Mouse (Mus musculus) testis, adult 2 months (tissue): ENCODE measurements around the gene Slc10a1. TPM values are rescaled to one million over a fixed set of nuclear protein-coding genes. Genes with fewer than 3 reads are reported as not detected.

Experiments
- H3K27ac ChIP-seq: fragments of 200-500 bp; 2 replicates; pipeline ENCODE4 v1.5.1; 2012; ENCODE audit warnings: low read depth, low read length; ENCODE audit not compliant: control insufficient read depth, insufficient read depth
- H3K27me3 ChIP-seq: fragments of 200-500 bp; 2 replicates; pipeline ENCODE4 v1.6.1; 2012; ENCODE audit warnings: mild to moderate bottlenecking, low read length, moderate library complexity; ENCODE audit not compliant: control insufficient read depth, insufficient read depth
- H3K36me3 ChIP-seq: fragments of 200-500 bp; 2 replicates; pipeline ENCODE4 v1.6.1; 2012; ENCODE audit warnings: mild to moderate bottlenecking, low read length; ENCODE audit not compliant: control insufficient read depth, insufficient read depth
- H3K4me1 ChIP-seq: fragments of 200-500 bp; 2 replicates; pipeline ENCODE4 v1.6.1; 2012; ENCODE audit warnings: low read length; ENCODE audit not compliant: control insufficient read depth, insufficient read depth
- H3K4me3 ChIP-seq: fragments of 200-500 bp; 2 replicates; pipeline ENCODE4 v1.5.1; 2012; ENCODE audit warnings: low read depth, mild to moderate bottlenecking, low read length, moderate library complexity, mixed read lengths; ENCODE audit not compliant: control insufficient read depth
- CTCF ChIP-seq: fragments of 200-500 bp; IDR thresholded peaks from 2 replicates; pipeline ENCODE4 v1.5.1; 2012; ENCODE audit warnings: low read depth, mild to moderate bottlenecking, inconsistent platforms, low read length, moderate library complexity; ENCODE audit not compliant: control insufficient read depth, insufficient read depth, insufficient replicate concordance
- POLR2A ChIP-seq: fragments of 200-500 bp; IDR thresholded peaks from 2 replicates; pipeline ENCODE4 v1.6.1; 2012; ENCODE audit warnings: low read depth, mild to moderate bottlenecking, inconsistent platforms, low read length, moderate library complexity; ENCODE audit not compliant: control insufficient read depth
- polyA plus RNA-seq: library from polyadenylated mRNA; depleted of rRNA; stranded (reverse); fragments of >200 nt; gene quantifications from 2 replicates; pipeline ENCODE4 v1.2.3, GENCODE M21; 2012

Slc10a1 gene
- polyA plus RNA-seq, 1 experiment, result 0.10 TPM

DNA sequence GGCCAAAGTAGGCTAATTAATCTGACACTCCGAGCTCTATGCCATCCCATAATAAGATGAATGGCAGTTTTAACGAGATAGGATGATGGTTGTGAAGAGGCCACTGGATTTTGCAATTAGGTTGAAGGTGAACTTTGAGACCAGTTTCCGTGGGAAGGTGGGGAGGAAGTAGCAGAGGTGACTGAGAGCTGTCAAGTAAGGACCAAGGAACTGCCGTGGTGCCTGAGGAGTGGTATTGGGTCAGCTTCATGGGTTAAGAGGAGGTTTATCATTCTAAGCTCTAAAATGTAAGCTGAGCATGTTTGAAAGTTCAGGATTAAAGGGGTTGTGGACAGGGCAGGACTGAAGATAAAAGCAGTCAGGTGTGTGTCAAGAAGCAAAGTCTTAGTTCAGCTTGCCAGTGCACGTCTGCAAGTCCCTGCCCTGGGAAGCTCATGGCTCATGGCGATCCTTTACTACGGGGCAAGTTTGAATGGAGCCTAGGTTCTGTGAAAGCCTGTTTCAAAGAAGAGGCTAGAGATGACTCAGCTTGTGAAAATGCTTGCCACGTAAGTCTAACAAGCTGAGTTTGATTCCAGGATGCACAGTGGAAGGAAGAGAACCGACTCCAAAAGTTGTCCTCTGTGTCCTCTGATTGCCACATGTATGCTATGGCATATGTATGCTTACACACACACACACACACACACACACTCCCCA, 31.0 kb downstream of the Slc10a1 start:
- Histone ChIP-seq H3K4me1 (no peaks in the 10 kb centered on the region), H3K27me3 (no peaks in the 10 kb centered on the region), H3K4me3 (no peak overlapping the region), H3K36me3 (no peaks in the 10 kb centered on the region), H3K27ac (no peak overlapping the region)
- TF ChIP-seq POLR2A (no peak), CTCF (no peak)

DNA sequence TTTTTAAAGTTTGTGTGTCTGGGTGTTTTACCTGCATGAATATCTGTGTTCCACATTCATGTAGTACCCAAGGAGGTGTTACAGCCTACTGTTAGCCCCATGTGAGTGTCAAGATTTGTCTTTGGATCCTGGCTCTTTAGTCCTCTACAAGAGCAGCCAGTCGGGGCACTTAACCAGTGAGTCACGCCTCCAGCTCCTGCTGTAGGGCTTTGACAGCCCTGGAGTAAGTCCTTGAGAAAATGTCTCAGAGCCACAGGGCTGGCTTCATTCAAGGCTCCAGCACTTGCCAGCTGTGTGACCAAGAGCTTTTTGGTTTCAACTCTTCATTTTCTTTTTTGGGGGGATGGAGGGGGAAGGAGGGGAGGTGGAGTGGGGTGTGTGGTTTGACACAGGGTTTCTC, 31.8 kb downstream of the Slc10a1 start:
- Histone ChIP-seq H3K27me3 (no peaks in the 10 kb centered on the region), H3K27ac (no peak overlapping the region), H3K36me3 (no peaks in the 10 kb centered on the region), H3K4me1 (no peaks in the 10 kb centered on the region), H3K4me3 (no peak overlapping the region)
- TF ChIP-seq POLR2A, result no peak
- no peak for TF ChIP-seq CTCF

DNA sequence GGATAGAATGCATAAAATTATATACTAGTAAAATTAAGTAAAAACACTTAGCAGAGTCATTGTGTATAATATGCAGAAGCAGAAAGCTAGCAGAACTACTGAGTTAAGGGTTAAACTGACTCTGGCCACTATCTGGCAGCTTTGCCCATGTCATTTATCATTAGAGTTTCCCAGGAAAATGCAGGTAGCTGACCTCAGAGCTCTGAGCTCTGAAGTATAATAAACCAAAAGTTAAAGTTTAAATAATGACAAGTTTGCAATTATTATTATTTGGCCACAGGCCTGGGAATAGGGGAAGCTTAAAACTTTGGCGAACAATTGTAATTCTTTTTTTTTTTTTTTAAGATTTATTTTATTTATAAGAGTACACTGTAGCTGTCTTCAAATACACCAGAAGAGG, 35.6 kb downstream of the Slc10a1 start:
- Histone ChIP-seq H3K27me3 (no peaks in the 10 kb centered on the region), H3K27ac (no peak overlapping the region), H3K4me3 (no peak overlapping the region), H3K36me3 (no peaks in the 10 kb centered on the region), H3K4me1 (no peaks in the 10 kb centered on the region)
- TF ChIP-seq CTCF (no peak), POLR2A (no peak)

DNA sequence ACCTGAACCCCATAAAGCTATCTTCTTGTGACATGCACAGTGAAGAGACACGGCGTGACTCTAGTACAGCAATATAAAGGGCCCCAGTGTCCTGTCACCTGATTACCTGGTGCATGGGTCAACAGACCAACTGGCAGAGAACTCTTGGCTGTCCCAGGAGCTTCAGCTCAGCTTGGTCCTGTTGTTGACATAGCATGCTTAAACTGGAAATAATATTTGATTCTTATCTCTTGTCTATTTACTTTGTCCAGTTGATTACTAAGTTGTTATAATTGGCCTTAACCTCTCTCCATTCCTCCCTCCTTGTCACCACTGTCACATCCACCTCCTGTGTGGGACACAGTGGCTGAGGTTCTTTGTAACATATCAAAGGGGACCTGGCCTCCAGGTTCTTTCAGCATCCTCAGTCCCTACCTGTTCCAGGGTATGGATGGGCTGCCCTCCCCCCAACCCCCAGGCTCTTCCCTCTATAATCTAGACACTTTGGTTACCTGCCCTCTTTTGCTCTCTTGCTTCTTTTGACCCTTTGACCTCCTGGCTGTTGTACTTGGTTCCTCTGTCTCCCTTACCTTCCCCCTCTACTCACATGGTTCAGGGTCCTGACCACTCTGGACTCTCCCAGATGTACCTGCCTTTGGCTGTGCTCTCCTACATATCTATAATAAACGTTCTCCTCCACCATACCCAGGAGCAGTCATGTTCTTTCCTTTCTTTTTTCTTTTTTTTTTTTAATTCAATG, 36.9 kb downstream of the Slc10a1 start:
- Histone ChIP-seq H3K4me3 (no peak overlapping the region), H3K27me3 (no peaks in the 10 kb centered on the region), H3K4me1 (no peaks in the 10 kb centered on the region), H3K27ac (no peak overlapping the region), H3K36me3 (no peaks in the 10 kb centered on the region)
- no peak for TF ChIP-seq CTCF

DNA sequence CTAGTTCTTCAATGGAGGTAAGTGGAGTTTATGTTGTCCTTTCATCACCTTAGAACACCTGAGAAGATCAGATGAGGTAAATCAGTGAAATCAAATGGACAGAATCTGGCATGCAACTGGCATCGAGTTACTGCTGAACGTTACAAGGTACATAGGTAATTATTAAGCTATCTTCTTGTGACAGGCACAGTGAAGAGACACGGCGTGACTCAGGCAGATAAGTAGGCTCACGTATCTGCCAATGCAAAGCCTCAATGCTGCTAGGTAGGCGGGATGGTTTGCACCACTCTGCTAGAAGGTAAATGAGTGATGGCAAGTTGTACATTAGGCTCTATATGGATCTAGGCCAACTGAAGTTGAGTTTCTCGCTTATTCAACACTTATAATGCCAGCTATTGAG, 38.4 kb downstream of the Slc10a1 start:
- Histone ChIP-seq H3K4me1 (no peaks in the 10 kb centered on the region), H3K36me3 (no peaks in the 10 kb centered on the region), H3K27ac (no peak overlapping the region), H3K27me3 (no peaks in the 10 kb centered on the region), H3K4me3 (no peak overlapping the region)
- no peak for TF ChIP-seq POLR2A

DNA sequence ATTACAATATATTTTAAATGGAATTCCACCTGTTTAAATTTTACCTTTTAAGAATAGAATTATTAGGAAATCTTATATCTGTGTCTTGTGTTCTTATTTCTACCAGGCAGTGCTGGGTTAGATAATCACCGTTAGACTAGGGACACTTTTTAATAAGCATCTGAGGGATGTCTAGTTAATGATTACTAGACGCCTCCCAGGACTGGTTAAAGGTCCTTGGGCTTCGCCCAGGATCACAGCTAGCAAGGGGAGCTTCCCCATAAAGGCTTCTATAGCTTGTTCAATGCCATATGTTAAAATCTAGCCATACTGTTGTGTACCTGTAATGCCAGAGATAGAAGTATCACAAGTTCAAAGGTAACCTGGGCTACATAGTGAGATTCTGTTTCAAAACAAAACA, 39.6 kb downstream of the Slc10a1 start:
- TF ChIP-seq CTCF, result no peak
- TF ChIP-seq POLR2A, result no peak
- H3K4me3 ChIP-seq, result no peak overlapping the region
- H3K4me1 ChIP-seq, result peaks cover 2% of the 10 kb centered on the region; the same call in 1 of the 2 replicates
- no peaks in the 10 kb centered on the region for H3K36me3 ChIP-seq
- H3K27me3 ChIP-seq, result no peaks in the 10 kb centered on the region
- H3K27ac ChIP-seq, result no peak overlapping the region

- no peaks in the 10 kb centered on the region for H3K36me3 ChIP-seq
- no peak overlapping the region for H3K27ac ChIP-seq
- peaks cover 7% of the 10 kb centered on the region for H3K4me1 ChIP-seq
- TF ChIP-seq POLR2A (no peak), CTCF (no peak)
- peaks cover 4% of the 10 kb centered on the region for H3K27me3 ChIP-seq
- no peak overlapping the region for H3K4me3 ChIP-seq
These were observed 41.0 kb downstream of the Slc10a1 start for GRCm38 (mm10) chr12:80927518-80927917.
